Mouse (Mus musculus) lung, embryonic 14.5 days (tissue): Measurements from ENCODE around the gene Natd1. TPM values are rescaled to one million over a fixed set of nuclear protein-coding genes. Genes with fewer than 3 reads are reported as not detected.
A peak's percentile ranks its signal among the peaks of the same experiment; 100 is the strongest.

ENCODE experiments used
- ATAC-seq: fragments of 200-750 bp; cut with Nextera tagmentation; 2 replicates; pipeline ENCODE4 v1.8.0; 2017; ENCODE audit warnings: mild to moderate bottlenecking, moderate TSS enrichment, moderate library complexity; ENCODE audit not compliant: insufficient read depth
- DNase-seq: peaks from one replicate; pipeline ENCODE4 v3.0.0-alpha.2; 2015
- H3K27ac ChIP-seq: fragments of 300-500 bp; sonication (generic); 2 replicates; pipeline ENCODE4 v1.5.1; 2014; ENCODE audit warnings: low read depth, mild to moderate bottlenecking, moderate library complexity
- H3K27me3 ChIP-seq: fragments of 300-500 bp; sonication (generic); 2 replicates; pipeline ENCODE4 v1.6.1; 2014; ENCODE audit warnings: low read length, control low read depth; ENCODE audit not compliant: insufficient read depth
- H3K36me3 ChIP-seq: fragments of 300-500 bp; sonication (generic); 2 replicates; pipeline ENCODE4 v1.6.1; 2014; ENCODE audit warnings: control low read depth; ENCODE audit not compliant: insufficient read depth
- H3K4me1 ChIP-seq: fragments of 300-500 bp; sonication (generic); 2 replicates; pipeline ENCODE4 v1.6.1; 2014; ENCODE audit warnings: antibody characterized with exemption, control low read depth; ENCODE audit not compliant: insufficient read depth
- H3K4me2 ChIP-seq: fragments of 300-500 bp; sonication (generic); 2 replicates; pipeline ENCODE4 v1.6.1; 2014; ENCODE audit warnings: mild to moderate bottlenecking
- H3K4me3 ChIP-seq: fragments of 300-500 bp; sonication (generic); 2 replicates; pipeline ENCODE4 v1.5.1; 2014; ENCODE audit warnings: low read depth, low read length
- H3K9ac ChIP-seq: fragments of 300-500 bp; sonication (generic); 2 replicates; pipeline ENCODE4 v1.6.1; 2014
- H3K9me3 ChIP-seq: fragments of 300-500 bp; sonication (generic); 2 replicates; pipeline ENCODE4 v1.6.1; 2016; ENCODE audit warnings: low read depth, low read length, control low read depth
- CTCF ChIP-seq: IDR thresholded peaks from 2 replicates; pipeline ENCODE4 v1.5.1; 2016; ENCODE audit warnings: antibody characterized with exemption, low read depth
- WGBS: fragments of 180-500 bp; shearing (Covaris S2); extraction: QIAGEN DNeasy Blood & Tissue Kit; methylation state at CpG from one replicate; pipeline ENCODE4 v1.1.7; 2014; 5-methylcytosine and 5-hydroxymethylcytosine counted together
- polyA plus RNA-seq: library from polyadenylated mRNA; unstranded; fragments of >200 nt; fragmentation: Nextera tagmentation; extraction: Ambion mirVana; gene quantifications from 2 replicates; pipeline ENCODE4 v1.2.1, GENCODE M21; 2014

Natd1 gene
- polyA plus RNA-seq, 1 experiment from 2014 or later = 19.1 TPM

DNA sequence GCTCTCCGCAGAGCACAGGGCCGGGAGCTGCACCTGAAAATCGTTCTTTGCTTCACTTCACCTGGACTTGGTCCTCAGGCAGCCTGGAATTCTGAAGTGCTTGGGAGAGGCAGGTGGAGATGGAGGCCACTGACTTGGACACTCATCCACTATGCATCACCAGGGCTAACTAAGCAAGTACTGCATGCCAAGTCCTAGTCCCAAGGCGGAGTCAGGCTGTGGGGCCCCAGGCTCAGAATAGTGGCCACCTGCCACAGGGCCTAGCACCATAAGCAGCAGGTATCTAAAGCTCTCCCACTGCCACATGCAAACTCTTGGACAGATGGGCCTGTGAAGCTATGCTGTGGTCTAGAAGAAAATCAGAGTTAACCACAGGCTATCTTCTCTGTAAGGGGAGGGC lies 8.1 kb downstream of the Natd1 start:
- H3K4me1 ChIP-seq = no peaks in the 10 kb centered on the region
- no peak overlapping the region for H3K9ac ChIP-seq
- no peak overlapping the region for H3K27ac ChIP-seq
- ATAC-seq (no peak), DNase-seq (no peak)
- TF ChIP-seq CTCF = no peak
- H3K4me3 ChIP-seq = no peak overlapping the region
- WGBS = 87% methylated on average over 4 of the region's 4 CpGs
- no peaks in the 10 kb centered on the region for H3K27me3 ChIP-seq
- H3K9me3 ChIP-seq = no peaks in the 10 kb centered on the region
- H3K36me3 ChIP-seq = peaks cover 30% of the 10 kb centered on the region
- no peak overlapping the region for H3K4me2 ChIP-seq

- no peak for TF ChIP-seq CTCF
- Histone ChIP-seq H3K4me2 (no peak overlapping the region), H3K9ac (no peak overlapping the region; the same call in 1 of the 2 replicates), H3K27ac (no peak overlapping the region), H3K27me3 (no peaks in the 10 kb centered on the region), H3K9me3 (no peaks in the 10 kb centered on the region), H3K4me3 (no peak overlapping the region), H3K36me3 (peaks cover 30% of the 10 kb centered on the region), H3K4me1 (no peaks in the 10 kb centered on the region)
- WGBS = 89% methylated on average over 10 of the region's 10 CpGs
- DNase-seq (no peak), ATAC-seq (no peak)
Observed at GRCm38 (mm10) chr11:60905407-60906120, 9.0 kb downstream of the Natd1 start.

GRCm38 (mm10) chr11:60903661-60904061 lies 10.9 kb downstream of the Natd1 start:
- H3K27ac ChIP-seq = no peak overlapping the region
- no peaks in the 10 kb centered on the region for H3K4me1 ChIP-seq
- TF ChIP-seq CTCF = no peak
- H3K4me2 ChIP-seq = no peak overlapping the region
- ATAC-seq (no peak), DNase-seq (no peak)
- no peak overlapping the region for H3K4me3 ChIP-seq
- no peaks in the 10 kb centered on the region for H3K9me3 ChIP-seq
- no peaks in the 10 kb centered on the region for H3K27me3 ChIP-seq
- WGBS = 76% methylated on average over 6 of the region's 6 CpGs
- H3K9ac ChIP-seq = no peak overlapping the region
- H3K36me3 ChIP-seq = peaks cover 30% of the 10 kb centered on the region

GRCm38 (mm10) chr11:60902486-60902885 lies 12.1 kb downstream of the Natd1 start:
- Histone ChIP-seq H3K4me3 (no peak overlapping the region), H3K27me3 (no peaks in the 10 kb centered on the region), H3K4me2 (no peak overlapping the region), H3K9me3 (no peaks in the 10 kb centered on the region), H3K9ac (no peak overlapping the region), H3K27ac (no peak overlapping the region), H3K36me3 (peaks cover 30% of the 10 kb centered on the region), H3K4me1 (no peaks in the 10 kb centered on the region)
- WGBS = 46% methylated on average over 4 of the region's 4 CpGs
- DNase-seq (no peak), ATAC-seq (no peak)
- TF ChIP-seq CTCF = no peak

DNA sequence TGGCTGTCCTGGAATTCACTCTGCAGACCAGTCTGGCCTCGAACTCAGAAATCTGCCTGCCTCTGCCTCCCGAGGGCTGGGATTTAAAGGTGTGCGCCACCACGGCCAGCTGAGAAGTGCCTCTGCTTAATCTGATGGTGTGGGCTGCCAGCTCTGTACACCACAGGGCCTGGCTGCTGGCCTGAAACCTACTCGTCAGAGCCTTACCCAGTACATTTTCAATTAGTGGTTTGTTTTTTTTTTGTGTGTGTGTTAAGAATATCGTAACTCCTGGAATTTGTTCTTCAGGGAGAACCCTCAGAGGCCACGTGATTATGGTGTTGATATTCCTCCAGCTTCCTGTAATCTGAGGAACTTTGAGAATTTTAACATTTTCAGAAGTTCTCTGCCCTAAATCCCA lies 12.5 kb downstream of the Natd1 start:
- DNase-seq (no peak), ATAC-seq (no peak)
- Histone ChIP-seq H3K9me3 (no peaks in the 10 kb centered on the region), H3K4me2 (no peak overlapping the region), H3K4me3 (no peak overlapping the region), H3K36me3 (peaks cover 30% of the 10 kb centered on the region), H3K9ac (no peak overlapping the region), H3K4me1 (no peaks in the 10 kb centered on the region), H3K27ac (no peak overlapping the region), H3K27me3 (no peaks in the 10 kb centered on the region)
- WGBS = 79% methylated on average over 7 of the region's 7 CpGs
- TF ChIP-seq CTCF = no peak

DNA sequence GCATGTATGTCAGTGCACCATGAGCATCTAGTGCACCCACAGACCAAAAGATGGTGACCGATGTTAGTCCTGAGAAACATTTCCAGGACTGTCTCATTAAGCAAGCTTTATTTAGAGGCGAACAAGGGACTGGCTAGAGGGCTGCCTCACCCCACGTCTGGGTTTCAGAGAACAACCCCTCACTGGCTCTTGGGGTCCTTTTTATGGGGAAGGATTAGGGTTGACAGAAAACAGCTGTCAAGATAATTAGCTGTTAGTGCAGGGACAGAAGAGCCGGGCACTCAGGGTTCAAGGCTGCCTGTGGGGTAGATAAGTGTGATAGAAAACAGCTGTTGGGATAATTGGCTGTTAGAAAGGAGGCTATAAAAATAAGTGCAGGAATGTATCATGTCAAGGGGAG lies 18.6 kb downstream of the Natd1 start:
- ATAC-seq (peak; percentile 97), DNase-seq (peak; percentile 91)
- H3K4me3 ChIP-seq = no peak overlapping the region
- H3K4me2 ChIP-seq = no peak overlapping the region
- no peaks in the 10 kb centered on the region for H3K27me3 ChIP-seq
- no peak for TF ChIP-seq CTCF
- peak overlapping the region; percentile 46; the same call in 1 of the 2 replicates for H3K27ac ChIP-seq
- no peaks in the 10 kb centered on the region for H3K9me3 ChIP-seq
- WGBS = 11% methylated on average over 4 of the region's 4 CpGs
- no peaks in the 10 kb centered on the region for H3K4me1 ChIP-seq
- no peaks in the 10 kb centered on the region for H3K36me3 ChIP-seq
- no peak overlapping the region for H3K9ac ChIP-seq

- no peaks in the 10 kb centered on the region for H3K4me1 ChIP-seq
- 53% methylated on average over 3 of the region's 3 CpGs for WGBS
- H3K27ac ChIP-seq = no peak overlapping the region
- no peak for ATAC-seq
- H3K36me3 ChIP-seq = no peaks in the 10 kb centered on the region
- H3K9ac ChIP-seq = no peak overlapping the region
- H3K4me3 ChIP-seq = no peak overlapping the region
- H3K4me2 ChIP-seq = no peak overlapping the region
- no peak for TF ChIP-seq CTCF
- no peak for DNase-seq
- H3K27me3 ChIP-seq = no peaks in the 10 kb centered on the region
- H3K9me3 ChIP-seq = no peaks in the 10 kb centered on the region
Observed at GRCm38 (mm10) chr11:60890744-60891143, 23.8 kb downstream of the Natd1 start.

DNA sequence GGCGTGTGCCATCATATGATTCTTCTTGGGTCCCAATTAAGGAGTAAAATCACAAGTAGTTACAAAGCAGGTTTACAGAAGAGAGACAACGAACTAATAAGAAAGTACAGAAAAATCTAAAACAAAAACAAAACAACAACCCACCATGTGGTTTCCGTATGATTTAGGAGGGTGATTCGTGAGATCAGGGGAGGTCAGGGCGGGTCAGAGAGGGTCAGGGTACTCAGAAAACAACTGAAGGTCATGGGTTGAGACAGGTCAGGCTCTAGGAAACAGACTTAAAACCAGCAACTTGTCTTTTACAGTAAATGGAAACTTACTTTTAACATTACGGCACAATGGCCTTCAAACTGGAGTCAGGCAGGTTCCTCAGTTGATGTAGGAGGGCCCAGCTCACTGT lies 24.3 kb downstream of the Natd1 start:
- Histone ChIP-seq H3K4me3 (no peak overlapping the region), H3K27me3 (no peaks in the 10 kb centered on the region), H3K9ac (no peak overlapping the region), H3K4me2 (no peak overlapping the region), H3K36me3 (no peaks in the 10 kb centered on the region), H3K27ac (no peak overlapping the region), H3K9me3 (no peaks in the 10 kb centered on the region), H3K4me1 (no peaks in the 10 kb centered on the region)
- 59% methylated on average over 6 of the region's 6 CpGs for WGBS
- ATAC-seq (no peak), DNase-seq (no peak)
- no peak for TF ChIP-seq CTCF
